Mouse (Mus musculus) myocyte (in vitro differentiated cells): ENCODE measurements around the gene Gm49384. TPM values are rescaled to one million over a fixed set of nuclear protein-coding genes. Genes with fewer than 3 reads are reported as not detected.
"Not testable (repeated sequence)": the region's sequence is repeated elsewhere in the genome, so short reads cannot be mapped to it uniquely, and the experiment has no call there.

Source experiments
- H3K27me3 ChIP-seq: one replicate; pipeline ENCODE4 v1.6.1; 2011; ENCODE audit not compliant: control insufficient read depth, insufficient read depth, insufficient read length
- H3K36me3 ChIP-seq: one replicate; pipeline ENCODE4 v1.6.1; 2011; ENCODE audit not compliant: control insufficient read depth, insufficient read depth
- H3K4me2 ChIP-seq: one replicate; pipeline ENCODE4 v1.6.1; 2011; ENCODE audit warnings: low read depth, control low read depth
- H3K4me3 ChIP-seq: one replicate; pipeline ENCODE4 v1.5.1; 2011; ENCODE audit warnings: mild to moderate bottlenecking, control low read depth, moderate library complexity
- H3K79me2 ChIP-seq: one replicate; pipeline ENCODE4 v1.6.1; 2011; ENCODE audit not compliant: control insufficient read depth, insufficient read depth
- H3ac ChIP-seq: one replicate; pipeline ENCODE4 v1.6.1; 2011; ENCODE audit not compliant: control insufficient read depth, insufficient read length
- CEBPB ChIP-seq: IDR thresholded peaks from 2 replicates; pipeline ENCODE4 v1.6.1; 2011; ENCODE audit warnings: mild to moderate bottlenecking, moderate library complexity; ENCODE audit not compliant: poor library complexity, insufficient read depth, severe bottlenecking
- E2F4 ChIP-seq: IDR thresholded peaks from one replicate; pipeline ENCODE4 v1.6.1; 2011; ENCODE audit warnings: mild to moderate bottlenecking, control low read depth, moderate library complexity; ENCODE audit not compliant: insufficient read depth
- MAX ChIP-seq: IDR thresholded peaks from one replicate; pipeline ENCODE4 v1.6.1; 2011; ENCODE audit warnings: low read depth, mild to moderate bottlenecking, control low read depth
- MYOD1 ChIP-seq, 3 experiments: IDR thresholded peaks; one replicate each; pipeline ENCODE4 v1.6.1; 2011; ENCODE audit warnings: control low read depth in 2 of 3, low read depth in 2 of 3, mild to moderate bottlenecking in 2 of 3, moderate library complexity in 1 of 3; ENCODE audit not compliant: insufficient read length in 2 of 3, control insufficient read depth in 1 of 3
- MYOG ChIP-seq, 3 experiments: IDR thresholded peaks; one replicate each; pipeline ENCODE4 v1.6.1; 2011; ENCODE audit warnings: control low read depth in 2 of 3, low read depth in 2 of 3, mild to moderate bottlenecking in 2 of 3; ENCODE audit not compliant: insufficient read length in 2 of 3, control insufficient read depth in 1 of 3, insufficient read depth in 1 of 3
- POLR2A ChIP-seq: IDR thresholded peaks from one replicate; pipeline ENCODE4 v1.6.1; 2011; ENCODE audit warnings: low read depth, mild to moderate bottlenecking, control low read depth, moderate library complexity; ENCODE audit not compliant: insufficient read length
- POLR2AphosphoS2 ChIP-seq: IDR thresholded peaks from one replicate; pipeline ENCODE4 v1.6.1; 2011; ENCODE audit warnings: low read depth, control low read depth; ENCODE audit not compliant: insufficient read length
- REST ChIP-seq: IDR thresholded peaks from one replicate; pipeline ENCODE4 v1.6.1; 2011; ENCODE audit warnings: mild to moderate bottlenecking, control low read depth, moderate library complexity; ENCODE audit not compliant: insufficient read depth, insufficient read length
- SRF ChIP-seq: IDR thresholded peaks from one replicate; pipeline ENCODE4 v1.6.1; 2011; ENCODE audit warnings: low read depth; ENCODE audit not compliant: control insufficient read depth, insufficient read length
- TCF12 ChIP-seq: IDR thresholded peaks from one replicate; pipeline ENCODE4 v1.6.1; 2011; ENCODE audit warnings: mild to moderate bottlenecking, control low read depth; ENCODE audit not compliant: poor library complexity, insufficient read depth, severe bottlenecking
- TCF3 ChIP-seq: IDR thresholded peaks from one replicate; pipeline ENCODE4 v1.6.1; 2011; ENCODE audit warnings: low read depth, control low read depth; ENCODE audit not compliant: insufficient read length
- USF1 ChIP-seq: IDR thresholded peaks from one replicate; pipeline ENCODE4 v1.6.1; 2011; ENCODE audit warnings: low read depth, mild to moderate bottlenecking, control low read depth, moderate library complexity
- polyA plus RNA-seq: library from polyadenylated mRNA; unstranded; fragments of >200 nt; fragmentation: generic; extraction: Trizol; gene quantifications from one replicate; pipeline ENCODE4 v1.2.1, GENCODE M21; 2012; ENCODE audit warnings: missing spikeins

The Gm49384 gene
- polyA plus RNA-seq, 1 experiment: 2.6 TPM

DNA sequence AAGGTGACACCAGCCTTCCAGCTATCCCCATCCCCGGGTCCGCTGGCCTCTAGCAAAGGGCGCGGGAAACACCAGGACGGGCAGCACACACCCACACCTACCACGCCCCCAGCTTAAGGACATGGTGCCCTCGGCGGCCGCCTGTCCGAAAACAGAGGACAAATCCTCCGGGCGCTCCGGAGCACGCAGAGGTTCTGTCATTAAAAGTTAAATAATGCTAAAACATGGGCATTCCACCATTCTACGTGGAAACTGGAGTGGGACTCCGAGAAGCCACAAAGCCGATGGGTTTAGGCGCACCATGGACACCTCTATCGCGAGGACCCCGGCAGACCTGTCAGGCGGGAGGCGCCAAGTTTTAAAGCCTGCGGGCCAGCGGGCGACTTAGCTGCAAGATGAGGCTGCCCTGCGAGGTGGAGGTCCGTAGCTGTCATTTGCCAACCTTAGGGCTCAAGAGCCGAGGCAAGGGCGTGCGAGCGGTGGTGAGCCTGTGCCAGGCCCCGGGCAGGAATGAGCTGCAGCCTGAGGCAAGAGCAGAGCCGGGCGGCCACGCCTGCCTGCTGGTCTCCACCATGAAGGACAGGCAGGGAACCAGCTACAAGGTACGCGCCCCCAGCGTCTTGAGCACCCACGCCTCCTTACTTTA lies 35.5 kb downstream of the Gm49384 start, which contains the start of gene Lrr1:
Gene Lrr1, plus strand, starts transcription at position 354 of the 646 bp plus-strand sequence.
- Histone ChIP-seq H3K4me3 (peak within 1 kb of the TSS; percentile 86), H3K36me3 (no peaks in the 10 kb centered on the region), H3K27me3 (no peaks in the 10 kb centered on the region), H3ac (peak within 1 kb of the TSS; percentile 51), H3K4me2 (peak within 1 kb of the TSS; percentile 93), H3K79me2 (peaks cover 5% of the 10 kb centered on the region)
- peak in 1 of 3 experiments; percentile 3 for TF ChIP-seq MYOD1 (IDR thresholded peaks at IDR 0.05; ENCODE audit: control insufficient read depth in 1 of 3, insufficient read length in 2 of 3, low read depth in 2 of 3)
- no peak for TF ChIP-seq REST
- TF ChIP-seq MAX: peak; percentile 97
- TF ChIP-seq SRF: no peak
- TF ChIP-seq CEBPB: no peak
- TF ChIP-seq POLR2A: peak; percentile 59
- peak; percentile 36 for TF ChIP-seq POLR2AphosphoS2
- TF ChIP-seq E2F4: peak; percentile 100
- no peak for TF ChIP-seq USF1
- peak in 1 of 3 experiments; percentile 13 for TF ChIP-seq MYOG (IDR thresholded peaks at IDR 0.05; ENCODE audit: control insufficient read depth in 1 of 3, insufficient read depth in 1 of 3, insufficient read length in 2 of 3, low read depth in 2 of 3)

DNA sequence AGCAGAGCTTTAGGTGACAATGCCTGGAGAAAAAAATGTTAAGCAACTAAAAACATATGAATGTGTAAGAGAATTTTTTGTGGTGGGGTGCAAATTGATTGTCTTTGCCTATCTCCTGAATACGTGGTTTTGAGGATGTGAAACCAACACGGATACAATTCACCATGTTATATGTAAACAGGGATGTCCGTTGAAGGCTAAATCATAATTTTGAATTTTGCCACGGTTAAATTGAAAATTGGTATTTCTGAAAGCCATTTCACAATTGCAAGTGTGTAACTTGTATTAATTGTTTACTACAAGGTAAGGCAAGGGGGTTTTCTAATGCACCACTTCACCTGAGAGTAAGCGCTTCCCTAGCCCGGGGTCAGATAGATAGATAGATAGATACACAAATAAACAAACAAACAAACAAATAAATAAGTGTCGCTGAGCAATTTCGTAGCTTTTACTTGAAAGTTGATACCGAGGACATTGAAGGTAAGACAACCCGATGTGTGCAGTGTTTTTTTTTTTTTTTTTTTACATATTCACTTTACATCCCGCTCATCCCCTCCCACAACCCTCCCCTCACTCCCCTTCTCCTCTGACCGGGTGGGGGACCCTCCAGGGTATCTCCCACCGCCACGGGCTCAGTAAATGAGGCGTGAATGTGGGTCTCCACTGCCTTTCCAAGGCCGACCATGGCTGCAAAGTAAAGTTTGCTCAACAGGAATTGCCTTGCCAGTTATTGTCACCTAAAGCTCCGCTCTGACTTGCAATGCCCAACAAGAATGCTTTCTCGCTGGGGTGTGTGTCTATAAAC lies 36.2 kb downstream of the Gm49384 start:
- H3K4me3 ChIP-seq: peak overlapping the region; percentile 86
- H3K36me3 ChIP-seq: no peaks in the 10 kb centered on the region
- TF ChIP-seq E2F4: no peak
- peak overlapping the region; percentile 93 for H3K4me2 ChIP-seq
- peaks cover 5% of the 10 kb centered on the region for H3K79me2 ChIP-seq
- peak overlapping the region; percentile 51 for H3ac ChIP-seq
- H3K27me3 ChIP-seq: no peaks in the 10 kb centered on the region

DNA sequence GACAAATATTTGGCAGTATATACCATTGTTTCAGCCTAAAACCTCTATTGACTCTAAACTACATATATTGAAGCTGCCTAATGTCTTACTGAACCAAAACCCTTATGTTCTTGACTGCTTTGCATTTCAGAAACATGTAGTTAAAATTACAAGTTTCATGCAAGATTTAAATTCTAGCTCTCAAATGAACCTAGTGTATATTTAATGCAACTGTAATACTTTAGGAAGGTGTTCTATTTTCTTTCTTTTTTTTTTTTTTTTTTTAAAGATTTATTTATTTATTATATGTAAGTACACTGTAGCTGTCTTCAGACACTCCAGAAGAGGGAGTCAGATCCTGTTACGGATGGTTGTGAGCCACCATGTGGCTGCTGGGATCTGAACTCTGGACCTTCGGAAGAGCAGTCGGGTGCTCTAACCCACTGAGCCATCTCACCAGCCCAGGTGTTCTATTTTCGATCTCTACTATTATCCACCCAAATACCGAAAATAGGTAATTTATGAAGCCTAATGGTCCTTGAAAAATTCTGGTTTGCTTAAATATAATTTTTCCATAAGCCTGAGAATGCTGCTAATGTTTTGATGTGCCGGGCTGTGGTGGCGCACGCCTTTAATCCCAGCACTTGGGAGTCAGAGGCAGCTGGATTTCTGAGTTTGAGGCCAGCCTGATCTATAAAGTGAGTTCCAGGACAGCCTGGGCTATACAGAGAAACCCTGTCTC lies 37.0 kb downstream of the Gm49384 start:
- not testable (repeated sequence) for H3K4me3 ChIP-seq, H3K27me3 ChIP-seq, H3K4me2 ChIP-seq, H3ac ChIP-seq, H3K79me2 ChIP-seq, H3K36me3 ChIP-seq

DNA sequence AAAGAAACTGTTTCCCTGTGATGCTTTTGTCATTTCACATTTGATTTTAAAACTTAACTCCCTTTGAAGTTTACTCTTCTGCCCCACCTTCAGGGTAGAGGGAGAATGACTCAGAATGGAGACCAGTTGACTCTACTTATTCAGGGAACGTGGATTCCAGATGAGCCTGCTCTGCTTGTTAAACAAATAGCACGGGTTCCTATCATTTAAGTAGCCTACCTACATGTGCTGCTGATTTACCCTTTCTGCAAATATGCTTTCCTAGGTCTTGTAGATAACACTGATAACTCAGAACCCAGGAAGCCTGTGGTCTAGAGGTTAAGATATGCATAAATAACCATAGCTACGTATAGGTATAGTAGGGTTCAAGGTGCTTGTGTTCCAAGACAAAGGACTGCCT lies 39.2 kb downstream of the Gm49384 start:
- Histone ChIP-seq H3ac (no peak overlapping the region), H3K27me3 (no peaks in the 10 kb centered on the region), H3K4me2 (no peak overlapping the region), H3K79me2 (peaks cover 2% of the 10 kb centered on the region), H3K4me3 (no peak overlapping the region), H3K36me3 (no peaks in the 10 kb centered on the region)
- no peak for TF ChIP-seq POLR2AphosphoS2
- TF ChIP-seq POLR2A: no peak
- no peak for TF ChIP-seq MYOG (IDR thresholded peaks at IDR 0.05; ENCODE audit: control insufficient read depth in 1 of 3, insufficient read depth in 1 of 3, insufficient read length in 2 of 3, low read depth in 2 of 3)
- TF ChIP-seq E2F4: no peak
- no peak for TF ChIP-seq MAX
- no peak for TF ChIP-seq REST
- no peak for TF ChIP-seq USF1
- TF ChIP-seq SRF: no peak
- no peak for TF ChIP-seq MYOD1 (IDR thresholded peaks at IDR 0.05; ENCODE audit: control insufficient read depth in 1 of 3, insufficient read length in 2 of 3, low read depth in 2 of 3)
- TF ChIP-seq TCF12: no peak
- TF ChIP-seq CEBPB: no peak
- TF ChIP-seq TCF3: no peak

DNA sequence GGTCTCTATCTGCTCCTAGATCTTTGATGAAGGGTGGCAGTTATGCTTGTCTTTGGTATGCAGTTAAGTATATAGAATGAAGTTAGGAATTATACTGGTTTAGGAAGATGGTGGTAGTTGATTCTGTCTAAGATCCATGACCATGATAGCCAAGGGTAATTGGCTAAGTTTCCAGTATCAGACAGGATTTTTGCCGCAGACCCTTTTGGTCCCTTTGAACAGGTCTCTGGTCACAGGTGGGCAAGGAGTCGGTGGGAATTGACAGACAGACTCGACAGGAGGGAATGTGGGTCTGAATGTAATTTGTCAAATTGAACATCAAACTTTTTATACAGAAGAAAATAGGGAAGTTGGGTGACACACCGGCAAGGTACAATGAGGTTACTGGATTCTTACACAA lies 40.5 kb downstream of the Gm49384 start:
- not testable (repeated sequence) for H3K4me2 ChIP-seq, H3K27me3 ChIP-seq, H3K4me3 ChIP-seq, H3K36me3 ChIP-seq, H3ac ChIP-seq, H3K79me2 ChIP-seq

DNA sequence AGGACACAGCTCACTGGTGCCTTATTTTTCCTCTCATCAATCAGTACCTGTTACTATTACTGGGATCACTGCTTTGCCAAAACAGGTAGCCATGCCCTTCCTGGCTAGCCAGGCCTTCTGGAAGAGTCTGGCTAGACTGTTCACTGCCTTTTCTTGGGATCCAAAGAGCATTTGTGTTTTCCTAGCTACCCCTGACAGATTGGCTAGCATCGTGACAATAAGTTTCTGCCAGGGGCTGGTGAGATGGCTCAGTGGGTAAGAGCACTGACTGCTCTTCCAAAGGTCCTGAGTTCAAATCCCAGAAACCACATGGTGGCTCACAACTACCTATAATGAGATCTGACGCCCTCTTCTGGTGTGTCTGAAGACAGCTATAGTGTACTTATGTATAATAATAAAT lies 43.4 kb downstream of the Gm49384 start:
- not testable (repeated sequence) for H3K27me3 ChIP-seq, H3K4me3 ChIP-seq, H3ac ChIP-seq, H3K4me2 ChIP-seq
- H3K79me2 ChIP-seq: peaks cover 15% of the 10 kb centered on the region
- H3K36me3 ChIP-seq: peaks cover 19% of the 10 kb centered on the region
